Mouse (Mus musculus) cortical plate, adult 2 months (tissue): ENCODE measurements around the gene Lix1l.

Experiments
- CTCF ChIP-seq: fragments of 200-500 bp; IDR thresholded peaks from 2 replicates; pipeline ENCODE4 v1.5.1; 2011; ENCODE audit warnings: mild to moderate bottlenecking, control low read depth, low read length; ENCODE audit not compliant: insufficient read depth; ENCODE audit errors: extremely low read depth
- POLR2A ChIP-seq: fragments of 200-500 bp; IDR thresholded peaks from 2 replicates; pipeline ENCODE4 v1.6.1; 2011; ENCODE audit warnings: mild to moderate bottlenecking, low read length, control low read depth; ENCODE audit not compliant: insufficient read depth; ENCODE audit errors: extremely low read depth

DNA sequence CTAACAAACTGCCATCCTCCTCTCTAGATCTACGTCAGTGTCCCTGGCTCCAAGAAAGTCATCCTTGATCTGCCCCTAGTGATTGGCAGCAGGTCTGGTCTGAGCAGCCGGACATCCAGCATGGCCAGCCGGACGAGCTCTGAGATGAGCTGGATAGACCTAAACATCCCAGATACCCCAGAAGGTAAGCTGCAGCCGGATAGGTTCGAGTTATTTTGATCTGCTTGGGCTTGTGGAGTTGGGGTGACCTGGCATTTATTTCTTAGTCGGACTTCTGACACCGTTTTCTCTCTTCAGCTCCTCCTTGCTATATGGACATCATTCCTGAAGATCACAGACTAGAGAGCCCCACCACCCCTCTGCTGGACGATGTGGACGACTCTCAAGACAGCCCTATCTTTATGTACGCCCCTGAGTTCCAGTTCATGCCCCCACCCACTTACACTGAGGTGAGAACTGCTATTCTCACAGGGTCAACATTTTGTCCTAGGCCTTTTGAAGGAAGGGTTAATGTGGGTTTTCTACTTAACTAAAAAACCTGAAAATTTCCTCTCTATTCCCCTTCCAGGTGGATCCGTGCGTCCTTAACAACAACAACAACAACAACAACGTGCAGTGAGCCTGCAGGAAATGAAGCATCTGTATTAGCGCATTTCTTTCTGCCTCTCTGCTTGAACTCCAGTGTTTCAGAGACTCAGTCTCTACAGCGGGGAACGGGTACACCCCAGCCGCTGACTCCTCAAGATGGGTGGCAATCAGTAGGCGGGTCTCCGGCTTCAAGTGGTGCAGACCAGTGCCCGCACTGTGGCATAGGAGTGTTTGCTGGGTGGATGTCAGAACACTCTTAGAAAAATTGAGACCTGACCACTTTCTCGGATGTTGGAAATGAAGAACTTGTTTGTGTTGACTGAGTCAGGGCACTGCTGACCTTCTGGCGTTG, 40.8 kb upstream of the Lix1l start:
- TF ChIP-seq CTCF: no peak
- no peak for TF ChIP-seq POLR2A
